Mouse (Mus musculus): ENCODE results near the gene Zfp354b.

The Zfp354b gene

GRCm38 (mm10) chr11:50886231-50886932 lies 45.1 kb downstream of the Zfp354b start:
- DNase-seq (ENCODE audit: low spot score in 2 of 2): no peak

- DNase-seq (ENCODE audit: low spot score in 2 of 2): no peak
These were observed 47.7 kb downstream of the Zfp354b start for GRCm38 (mm10) chr11:50883756-50884155.

- no peak for DNase-seq (ENCODE audit: low spot score in 2 of 2)
These were observed 52.8 kb downstream of the Zfp354b start for GRCm38 (mm10) chr11:50878641-50879040.
